Mouse (Mus musculus) urinary bladder, adult 2 months (tissue): Measurements from ENCODE around the gene Abcd3. TPM values are rescaled to one million over a fixed set of nuclear protein-coding genes. Genes with fewer than 3 reads are reported as not detected.

ENCODE experiments used
- DNase-seq: peaks from one replicate; pipeline ENCODE4 v3.0.0; 2022; ENCODE audit warnings: low spot score
- polyA plus RNA-seq: library from polyadenylated mRNA; depleted of rRNA; stranded (reverse); fragments of >200 nt; gene quantifications from 2 replicates; pipeline ENCODE4 v1.2.3, GENCODE M21; 2012

Abcd3 gene
- polyA plus RNA-seq, 1 experiment: 35.8 TPM

DNA sequence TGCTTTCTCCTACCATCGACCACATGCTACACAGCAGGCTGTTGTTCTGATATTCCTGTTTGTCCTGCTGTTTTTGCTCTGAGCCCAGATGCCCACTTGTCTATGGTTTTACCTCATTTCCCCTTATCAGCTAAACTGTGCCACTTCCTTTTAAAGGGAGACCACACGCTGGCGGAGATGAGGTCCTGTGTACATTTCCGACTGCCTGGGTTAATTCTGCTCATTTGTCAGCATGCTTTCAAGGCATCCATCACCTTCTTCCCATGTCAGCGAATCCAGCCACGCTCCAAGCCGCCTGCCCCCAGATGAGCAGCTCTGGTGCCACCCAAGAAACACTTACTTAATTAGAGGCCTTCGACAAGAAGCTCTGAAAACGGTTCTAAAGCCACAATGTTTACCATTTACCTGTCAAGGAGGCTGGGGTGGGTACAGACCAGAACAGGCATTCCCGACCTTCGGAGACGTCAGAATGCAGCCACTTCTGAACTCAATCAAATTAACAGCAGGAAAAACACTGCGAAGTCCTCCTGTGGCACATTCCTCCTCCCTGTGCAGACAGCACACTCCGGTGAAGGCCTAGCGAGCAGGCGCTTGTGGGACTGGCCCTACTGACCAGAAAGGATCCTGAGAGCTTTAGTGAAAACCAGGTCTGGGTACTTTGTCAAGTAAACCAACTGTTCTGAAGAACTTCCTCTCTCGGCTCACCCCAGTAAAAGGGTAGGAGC lies 75.5 kb downstream of the Abcd3 start:
- DNase-seq: no peak

DNA sequence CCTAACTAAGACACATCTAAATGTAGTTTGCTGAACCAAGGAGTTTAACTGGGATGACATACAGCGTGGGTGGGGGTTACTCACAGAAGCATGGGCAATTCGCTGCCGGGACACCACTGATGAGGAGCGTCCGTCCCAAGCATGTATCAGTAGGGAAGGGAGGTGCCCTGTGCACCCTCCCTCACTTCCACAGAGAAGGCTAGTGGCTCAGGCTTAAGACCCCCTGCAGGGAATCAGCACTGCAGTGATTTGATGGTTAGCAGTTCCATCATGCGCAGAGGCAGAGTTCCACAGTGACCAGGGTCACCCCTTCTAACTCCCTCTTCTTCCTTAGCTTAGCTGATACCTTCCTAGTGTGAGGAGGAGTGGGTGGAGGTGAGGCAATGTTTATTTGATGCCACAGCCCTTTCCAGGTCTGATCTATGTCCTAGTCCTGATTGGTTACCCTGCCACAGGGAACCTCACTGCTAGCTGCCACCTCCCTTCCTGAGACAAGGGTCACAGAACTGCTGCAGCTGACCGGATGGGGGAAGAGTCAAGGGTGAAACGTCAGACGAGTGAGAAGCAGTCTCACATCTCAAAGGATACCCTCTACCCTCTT lies 76.3 kb downstream of the Abcd3 start:
- DNase-seq: no peak

DNA sequence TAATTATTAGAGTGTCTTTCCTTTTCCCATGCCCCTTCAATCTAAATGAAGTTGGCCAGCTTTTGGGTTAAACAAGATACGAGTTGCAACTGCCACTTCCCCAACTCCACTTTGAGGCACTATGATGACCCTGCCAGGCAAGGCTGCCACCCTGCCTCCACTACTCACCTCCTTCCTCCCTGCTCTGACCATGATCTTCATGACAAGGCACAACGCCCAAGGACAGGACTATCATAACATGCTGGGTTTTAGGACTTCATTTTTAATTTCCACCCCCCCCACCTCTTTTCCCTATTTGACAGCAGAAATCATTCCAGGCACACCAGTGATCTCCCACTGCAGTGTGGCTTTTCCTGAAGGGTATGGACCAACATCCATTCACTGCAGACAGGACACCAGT lies 77.2 kb downstream of the Abcd3 start:
- no peak for DNase-seq

DNA sequence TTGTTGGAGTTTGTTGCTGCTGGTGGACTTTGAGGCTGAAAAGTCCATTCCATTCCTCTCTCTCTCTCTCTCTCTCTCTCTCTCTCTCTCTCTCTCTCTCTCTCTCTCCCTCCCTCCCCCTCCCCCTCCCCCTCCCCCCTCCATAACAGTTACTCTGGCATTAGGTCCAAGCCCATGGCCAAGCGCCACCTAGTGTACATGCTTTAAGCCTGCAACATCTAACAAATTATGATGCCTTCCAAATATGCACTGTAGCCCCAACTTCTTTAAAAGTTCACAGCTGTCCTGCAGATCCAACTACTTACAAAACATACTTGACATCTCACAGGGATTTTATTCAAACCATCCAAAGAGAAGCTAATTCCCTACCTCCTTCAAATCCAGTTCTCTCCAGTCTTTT lies 77.6 kb downstream of the Abcd3 start:
- no peak for DNase-seq

DNA sequence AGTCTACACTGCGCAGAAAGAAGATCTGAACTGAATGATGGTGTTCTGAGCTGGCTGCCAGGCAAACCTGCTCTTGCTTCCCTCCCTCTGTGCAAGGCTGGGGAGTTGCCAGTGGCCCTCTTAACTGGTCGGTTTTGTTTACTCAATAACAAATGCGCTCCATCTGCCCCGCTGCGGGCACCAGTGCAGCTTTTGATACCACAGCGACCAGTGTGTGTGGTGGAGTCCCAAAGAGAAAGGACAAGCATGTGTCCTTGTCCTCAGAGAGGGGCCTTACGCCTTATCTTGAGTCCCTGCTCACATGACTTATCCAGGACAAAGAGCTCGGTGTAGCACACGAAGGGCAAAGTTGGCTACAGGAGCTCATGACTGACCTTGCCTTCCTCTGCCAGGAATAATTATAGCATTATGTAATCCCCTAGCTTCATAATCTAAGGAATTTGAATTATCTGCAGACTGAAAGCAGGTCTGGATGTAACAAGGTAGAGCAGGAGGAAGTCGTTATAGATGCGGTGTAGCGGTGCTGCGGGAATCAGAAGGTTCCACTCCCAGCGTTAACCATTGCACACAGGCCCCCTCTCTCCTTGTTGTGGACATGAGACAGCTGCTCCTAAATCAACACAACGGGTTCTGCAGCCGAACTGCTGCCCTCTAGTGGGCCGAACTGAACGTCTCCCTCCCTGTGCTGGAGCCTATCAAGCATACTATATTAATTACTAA lies 78.9 kb downstream of the Abcd3 start:
- DNase-seq: peak; percentile 54

DNA sequence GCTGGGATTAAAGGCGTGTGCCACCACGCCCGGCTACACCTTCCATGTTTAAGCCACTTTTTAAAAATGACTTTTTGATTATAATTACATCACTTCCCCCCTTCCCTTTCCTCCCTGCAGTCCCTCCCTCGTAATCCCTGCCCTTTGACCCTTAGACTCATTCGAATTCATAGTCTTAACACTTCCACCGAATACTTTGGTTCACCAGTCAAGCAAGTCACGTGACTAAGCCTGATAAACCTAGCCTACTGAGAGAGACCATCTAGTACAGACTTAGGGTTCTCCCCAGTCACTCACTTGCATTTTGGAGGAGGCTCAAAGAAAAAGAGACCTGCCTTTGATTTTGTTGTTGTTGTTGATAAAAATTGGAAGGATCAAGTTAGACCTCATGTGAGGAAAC lies 79.6 kb downstream of the Abcd3 start:
- DNase-seq: no peak

DNA sequence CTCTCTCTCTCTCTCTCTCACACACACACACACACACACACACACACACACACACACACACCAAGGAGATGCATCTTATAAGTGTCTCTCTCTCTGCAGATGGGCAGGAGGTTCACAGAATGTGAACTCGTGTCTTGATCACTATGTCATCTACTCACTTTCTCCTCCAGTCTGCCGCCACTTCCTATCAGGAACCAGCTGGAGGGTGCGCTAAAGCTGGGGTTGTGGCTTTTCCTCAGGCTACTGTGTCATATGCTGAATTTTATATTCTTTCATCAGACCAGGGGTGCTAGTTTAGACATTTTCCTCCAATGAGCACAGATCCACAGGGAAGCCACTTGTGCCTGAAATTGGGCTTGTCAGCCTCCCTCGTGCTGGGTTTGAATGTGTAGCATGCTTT lies 85.4 kb downstream of the Abcd3 start:
- no peak for DNase-seq

DNA sequence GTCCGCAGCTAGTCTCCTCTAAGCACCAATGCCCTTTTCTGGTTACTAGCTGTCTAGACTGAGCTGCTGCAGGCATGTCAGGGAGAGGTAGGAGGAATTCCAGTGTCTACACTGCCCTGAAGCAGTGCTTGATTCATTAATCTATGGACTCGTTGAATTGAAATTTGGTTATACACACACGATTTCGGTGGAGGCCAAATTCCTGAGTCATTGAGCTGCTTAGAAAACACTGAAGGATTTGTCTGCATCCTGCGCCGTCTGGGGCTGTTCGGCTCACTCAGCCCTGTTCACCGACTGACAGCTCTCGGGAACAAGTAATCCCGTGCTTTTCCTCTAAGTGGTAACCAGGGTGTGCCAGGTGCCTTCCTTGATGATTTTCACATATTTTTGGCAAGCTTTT lies 89.5 kb downstream of the Abcd3 start:
- DNase-seq: no peak

DNA sequence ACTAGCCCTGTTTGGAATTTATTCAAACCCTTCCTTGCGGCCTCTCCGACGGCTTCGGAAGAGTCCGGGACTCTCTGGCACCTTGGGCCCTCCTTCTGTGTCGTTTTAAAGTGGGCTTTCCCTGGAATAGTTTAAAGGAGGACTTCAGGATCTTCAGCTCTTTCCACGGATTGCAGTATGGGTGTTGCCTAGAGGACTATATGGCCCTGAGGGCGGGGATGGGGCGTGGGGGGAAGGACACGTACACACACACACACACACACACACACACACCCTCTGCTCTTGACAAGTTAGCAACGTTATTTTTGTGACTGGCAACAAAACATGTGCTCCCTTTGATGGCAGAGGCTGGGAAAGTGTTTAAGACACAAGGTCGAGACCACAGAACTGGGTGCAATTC lies 90.5 kb downstream of the Abcd3 start:
- no peak for DNase-seq

DNA sequence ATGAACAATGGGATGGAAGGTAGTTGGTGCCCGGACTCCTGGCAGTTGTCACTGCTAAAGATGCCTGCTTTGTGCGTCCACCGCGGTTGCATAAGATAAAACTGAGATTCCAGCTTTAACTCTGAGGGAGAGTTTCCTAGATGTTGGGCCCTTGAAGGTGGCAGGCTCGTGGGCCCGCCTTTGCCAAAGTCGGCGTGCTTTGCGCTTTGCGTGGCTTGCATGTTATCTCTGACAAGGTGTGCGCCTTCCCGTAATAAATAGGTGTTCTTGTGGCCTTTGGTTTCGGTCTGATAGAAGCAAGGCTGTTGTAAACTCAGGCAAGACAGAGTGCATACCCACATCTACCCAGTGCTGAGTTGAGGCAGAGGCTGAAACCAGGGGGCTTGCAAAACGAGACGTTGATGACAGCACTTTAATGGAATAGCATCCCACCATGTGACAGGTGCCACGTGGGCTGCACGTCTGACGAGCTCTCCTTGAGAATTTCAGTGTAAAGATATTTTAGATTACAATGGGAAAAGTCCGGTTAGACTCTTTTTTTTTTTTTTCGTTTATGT lies 91.1 kb downstream of the Abcd3 start:
- DNase-seq: no peak

DNA sequence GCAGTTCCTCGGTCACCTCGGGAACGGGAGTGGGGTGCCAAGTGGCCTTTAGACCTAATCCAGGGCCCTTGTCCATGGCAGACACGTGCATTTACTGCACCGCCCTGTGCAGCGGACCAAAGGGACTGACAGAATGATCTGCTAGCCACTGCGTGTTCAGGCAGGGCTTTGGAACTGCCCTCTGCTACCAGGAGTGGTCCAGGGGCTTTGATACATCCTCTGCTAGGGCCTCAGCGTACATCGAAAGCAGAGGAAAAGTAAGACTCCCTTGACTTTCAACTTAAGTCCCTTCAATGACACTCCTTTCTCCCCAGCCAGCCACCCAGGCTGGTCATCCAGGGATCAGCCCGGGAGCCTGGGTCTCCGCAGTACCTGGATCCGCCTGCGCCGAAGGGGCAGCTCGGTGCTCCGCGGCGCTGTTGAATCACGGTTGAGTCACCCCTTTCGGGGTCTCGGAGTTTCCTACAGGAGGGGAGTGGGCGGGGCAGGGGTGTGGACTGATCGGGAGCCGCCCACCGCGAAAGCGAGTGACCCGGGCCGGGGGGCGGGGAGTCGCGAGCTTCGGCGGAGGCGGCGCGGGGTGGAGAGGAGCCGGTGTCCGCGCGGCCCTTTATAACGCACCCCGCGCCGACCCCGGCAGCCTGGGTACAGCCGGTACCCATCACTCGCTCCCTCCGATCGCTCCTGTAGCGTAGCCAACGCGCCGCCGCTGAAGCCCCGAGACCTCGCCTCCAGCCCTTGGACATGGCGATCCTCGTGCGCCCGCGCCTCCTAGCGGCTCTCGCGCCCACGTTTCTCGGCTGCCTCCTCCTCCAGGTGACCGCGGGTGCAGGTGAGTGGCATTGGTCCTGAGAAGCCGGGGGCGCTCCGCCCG lies 91.9 kb downstream of the Abcd3 start, which contains the start of gene F3:
TSS of gene F3 (plus strand) at position 567 of the 874 bp plus-strand sequence.
- DNase-seq: peak; percentile 81

DNA sequence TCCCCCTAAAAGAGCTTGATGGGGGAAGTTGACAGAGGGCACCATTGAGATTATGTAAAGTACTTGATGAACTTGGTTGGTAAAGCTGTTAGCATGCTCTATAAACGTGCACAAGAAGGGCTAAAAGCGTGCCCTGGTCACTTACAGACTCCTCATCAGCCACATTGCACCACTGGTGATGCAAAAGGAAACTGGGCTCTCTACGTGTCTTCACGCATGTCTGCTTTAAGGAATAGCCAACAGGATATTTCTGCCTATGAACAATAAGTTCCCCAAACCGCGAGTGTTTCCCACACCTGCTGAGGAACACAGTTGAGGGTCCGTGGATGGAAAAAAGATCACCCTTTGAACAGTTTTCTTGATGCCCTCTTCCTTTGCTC lies 93.4 kb downstream of the Abcd3 start:
- no peak for DNase-seq

DNA sequence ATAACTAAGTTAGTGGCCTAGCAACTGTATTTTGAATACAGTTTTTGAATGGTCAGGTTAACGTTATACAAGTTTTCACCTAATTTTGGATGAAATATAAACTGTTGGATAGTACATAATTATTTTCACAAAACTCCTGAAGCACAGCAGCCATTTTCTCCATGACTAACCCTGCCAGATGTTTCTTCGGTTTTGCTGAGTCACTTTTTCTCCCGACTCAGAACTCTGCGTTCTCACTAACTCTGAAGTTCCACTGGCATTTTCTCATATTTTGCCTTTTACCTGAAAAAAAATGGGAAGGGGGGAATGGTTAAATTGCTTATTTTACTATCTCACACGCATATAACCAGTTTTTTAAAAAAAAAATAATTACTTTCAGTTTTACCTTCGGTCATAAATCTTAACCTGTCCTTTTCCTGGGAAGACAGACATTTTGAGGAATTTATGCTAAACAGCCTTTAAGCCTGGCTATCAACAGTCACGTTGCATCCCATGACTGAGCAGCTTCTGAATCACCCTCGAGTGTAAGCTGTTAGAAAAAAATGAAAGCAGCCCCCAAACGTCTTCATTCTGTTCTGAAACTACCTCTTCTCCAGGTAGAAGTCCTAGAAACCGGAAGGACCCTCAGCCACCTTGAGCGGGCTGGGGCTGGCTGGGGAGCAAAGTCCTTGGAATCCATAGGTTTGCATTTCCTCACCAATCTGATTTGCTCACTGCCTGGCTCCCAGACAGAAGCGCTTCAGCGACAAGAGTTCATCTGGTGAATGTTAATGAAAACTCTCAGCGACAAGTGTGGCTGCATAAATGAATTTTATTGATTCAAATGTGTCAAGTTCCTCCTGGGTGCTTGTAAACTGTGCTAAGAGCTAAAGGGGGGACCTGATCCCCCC lies 94.1 kb downstream of the Abcd3 start:
- DNase-seq: no peak

DNA sequence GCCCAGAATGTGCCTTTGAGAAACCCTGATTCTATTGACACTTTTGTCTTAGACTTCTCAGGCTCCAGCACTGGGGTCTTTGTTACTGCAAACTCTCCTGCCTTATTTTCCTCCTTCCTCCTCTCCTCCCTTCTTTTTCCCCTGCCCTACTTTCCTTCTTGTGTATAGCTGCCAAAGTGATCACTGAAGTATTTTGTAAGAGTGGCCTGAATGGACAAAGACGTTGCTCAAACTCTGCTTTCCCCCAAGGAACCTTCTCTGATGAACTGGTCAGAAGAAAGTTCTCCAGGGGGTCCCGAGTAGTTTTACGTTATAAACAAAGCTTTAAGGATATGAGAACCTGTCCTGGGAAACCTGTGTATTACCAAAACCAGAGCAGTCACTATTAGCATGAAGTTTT lies 95.4 kb downstream of the Abcd3 start:
- DNase-seq: no peak

DNA sequence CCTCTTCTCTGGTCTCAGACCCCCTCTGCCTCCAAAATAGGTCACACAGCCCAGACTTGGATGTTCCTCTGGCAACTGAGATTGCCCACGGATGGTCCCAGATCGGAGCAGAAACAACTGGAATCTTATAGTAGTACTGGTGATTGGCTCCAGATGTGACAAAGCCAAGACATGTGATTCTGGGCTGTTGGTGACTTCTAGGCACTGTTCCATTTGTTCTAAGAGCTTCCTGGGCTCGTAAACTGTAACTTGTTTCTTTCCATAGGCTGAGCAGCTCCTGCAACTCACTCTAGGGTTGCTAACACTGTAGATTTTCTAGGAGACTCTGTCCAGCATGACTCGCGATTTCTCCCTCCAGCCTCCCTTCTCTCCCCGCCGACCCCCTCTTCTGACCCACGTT lies 96.4 kb downstream of the Abcd3 start:
- DNase-seq: no peak

DNA sequence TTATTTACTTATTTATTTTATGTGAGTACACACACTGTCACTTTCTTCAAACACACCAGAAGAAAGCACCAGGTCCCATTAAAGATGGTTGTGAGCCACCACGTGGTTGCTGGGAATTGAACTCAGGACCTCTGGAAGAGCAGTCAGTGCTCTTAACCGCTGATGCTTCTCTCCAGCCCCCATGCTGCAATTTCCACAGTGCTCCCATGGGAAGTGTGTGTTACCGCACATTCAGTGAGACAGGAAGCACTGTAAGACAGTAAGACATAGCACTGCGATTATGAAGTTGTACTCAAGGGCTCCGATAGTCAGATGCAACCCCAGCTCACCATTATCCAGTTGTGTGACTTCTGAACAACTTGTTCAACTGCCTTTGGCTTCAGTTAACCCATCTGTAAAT lies 98.6 kb downstream of the Abcd3 start:
- no peak for DNase-seq

DNA sequence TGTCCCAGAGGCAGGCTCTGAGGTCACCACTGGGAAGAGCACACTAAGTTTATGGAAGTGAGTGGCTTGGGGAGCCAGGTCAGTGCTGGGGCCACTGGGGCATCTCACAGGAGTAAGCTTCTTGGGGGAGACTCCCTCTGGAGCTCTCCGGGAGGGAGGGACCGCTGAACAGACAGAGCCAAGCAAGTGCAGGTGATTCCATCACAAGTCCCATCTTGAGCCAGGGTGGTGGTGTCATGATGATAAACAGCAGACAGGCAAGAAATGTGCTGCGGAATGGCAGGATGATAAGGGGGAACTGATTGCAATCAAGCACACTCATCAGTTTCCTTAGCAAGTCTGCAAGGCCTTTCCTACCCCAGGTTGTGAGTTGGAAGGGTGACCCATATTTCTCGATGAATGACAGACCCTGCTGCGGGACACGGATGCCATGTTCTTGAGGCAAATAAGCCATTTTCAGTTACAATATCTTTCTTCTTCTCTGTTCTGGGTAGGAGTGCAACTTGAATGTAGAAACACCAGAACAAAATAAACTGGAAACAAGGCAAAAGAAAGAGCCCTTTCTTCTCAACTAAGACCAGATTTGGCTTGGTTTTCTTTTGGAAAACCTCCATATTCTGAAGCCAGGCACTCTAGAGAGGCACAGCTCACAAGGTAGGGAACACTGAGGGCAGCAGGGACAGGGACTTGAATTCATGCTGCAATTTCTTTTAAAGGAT lies 99.2 kb downstream of the Abcd3 start:
- DNase-seq: no peak

DNA sequence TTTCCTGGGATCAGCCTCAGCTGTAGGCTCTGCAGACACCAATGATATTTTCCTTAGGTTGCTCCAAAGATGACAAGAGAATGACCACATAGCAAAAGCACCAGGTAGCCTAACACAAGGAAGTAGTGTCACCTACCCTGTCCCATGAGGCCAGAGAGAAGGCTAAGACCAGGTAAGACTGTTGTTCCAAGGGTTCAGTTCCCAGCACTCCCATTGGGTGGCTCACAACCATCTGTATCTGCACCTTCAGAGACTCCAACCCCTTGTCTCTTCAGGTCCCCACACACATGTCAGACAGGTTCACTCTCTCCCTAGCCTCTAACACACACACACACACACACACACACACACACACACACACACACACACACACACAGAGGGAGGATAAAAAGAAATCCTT lies 99.8 kb downstream of the Abcd3 start:
- no peak for DNase-seq

DNA sequence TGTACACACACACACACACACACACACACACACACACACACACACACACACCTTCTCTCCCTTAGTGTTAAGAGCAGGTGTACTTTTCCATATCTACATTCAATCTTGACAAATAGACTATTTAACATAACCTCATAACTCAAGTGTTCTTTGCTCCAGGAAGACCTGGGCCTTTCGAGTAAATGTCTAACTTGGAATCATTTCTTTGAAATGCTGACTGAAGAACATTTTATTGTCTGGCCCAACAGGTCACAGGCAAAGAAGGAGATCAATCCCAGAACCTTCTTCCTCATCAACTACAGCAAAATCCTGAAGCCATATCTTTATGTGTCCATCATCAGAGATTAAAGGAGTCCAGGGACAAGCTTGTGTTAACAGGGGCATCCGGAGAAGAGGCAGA lies 100.6 kb downstream of the Abcd3 start:
- no peak for DNase-seq

DNA sequence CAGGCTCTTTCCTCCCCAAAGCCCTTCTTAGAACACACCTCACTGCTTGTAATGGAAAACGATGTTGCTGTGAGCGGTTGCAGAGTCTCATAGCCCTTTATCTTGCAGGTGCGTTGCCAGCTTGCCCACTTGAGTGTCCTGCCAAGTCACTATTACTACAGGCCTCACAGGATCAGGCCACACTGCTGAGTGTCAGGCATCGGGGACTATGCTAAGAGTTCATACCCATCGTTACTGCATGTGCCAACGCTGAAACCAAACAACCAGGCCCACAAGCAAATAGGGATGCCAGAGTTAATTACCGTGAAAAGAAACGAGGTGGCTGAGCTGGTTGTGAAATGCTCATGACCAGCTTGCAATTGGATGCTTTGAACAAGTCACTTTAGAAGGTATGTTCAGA lies 101.3 kb downstream of the Abcd3 start:
- DNase-seq: no peak
